Mouse (Mus musculus) central nervous system, embryonic 18 days (tissue): ENCODE results near the gene Fkbp6. TPM values are rescaled to one million over a fixed set of nuclear protein-coding genes. Genes with fewer than 3 reads are reported as not detected.

Experiments
- polyA plus RNA-seq: library from polyadenylated mRNA; depleted of rRNA; stranded (reverse); fragments of >200 nt; gene quantifications from 2 replicates; pipeline ENCODE4 v1.2.3, GENCODE M21; 2012; rRNA removed

Gene Fkbp6
- 0.13 and 0.23 TPM in 2 replicates for polyA plus RNA-seq

GRCm38 (mm10) chr5:135349862-135350261 lies at the start of gene Fkbp6:
Gene Fkbp6, minus strand, starts transcription at chr5:135350044.

GRCm38 (mm10) chr5:135394004-135394823 lies 44.4 kb upstream of the Fkbp6 start, which contains the start of gene Pom121:
Gene Pom121, minus strand, starts transcription at chr5:135394546.

GRCm38 (mm10) chr5:135369787-135370654 lies 20.2 kb upstream of the Fkbp6 start, which contains the start of gene Nsun5:
Gene Nsun5, plus strand, starts transcription at chr5:135369953.

GRCm38 (mm10) chr5:135352995-135353394 lies 3.2 kb upstream of the Fkbp6 start, which contains the start of gene Trim50:
Gene Trim50, plus strand, starts transcription at chr5:135353295.

GRCm38 (mm10) chr5:135251079-135251454 lies 98.8 kb downstream of the Fkbp6 start, which contains the start of gene Fzd9:
Gene Fzd9, minus strand, starts transcription at chr5:135251230.

Other genes with a start within 250 kb of the Fkbp6 start
- 9.0 and 9.2 TPM in 2 replicates for gene Tbl2, start 200.4 kb downstream of the Fkbp6 start, polyA plus RNA-seq
- 17.5 and 19.9 TPM in 2 replicates for gene Bcl7b, start 181.8 kb downstream of the Fkbp6 start, polyA plus RNA-seq
- gene Baz1b, start 162.8 kb downstream of the Fkbp6 start, polyA plus RNA-seq = 45.0 and 47.3 TPM in 2 replicates
- 10.7 and 11.8 TPM in 2 replicates for gene Fzd9, start 98.8 kb downstream of the Fkbp6 start, polyA plus RNA-seq
- not detected in 2 replicates for gene Trim50, start 3.3 kb upstream of the Fkbp6 start, polyA plus RNA-seq
- gene Nsun5, start 19.9 kb upstream of the Fkbp6 start, polyA plus RNA-seq = 51.4 and 52.8 TPM in 2 replicates
- gene Pom121, start 44.5 kb upstream of the Fkbp6 start, polyA plus RNA-seq = 13.5 and 18.0 TPM in 2 replicates
- gene Hip1, start 195.1 kb upstream of the Fkbp6 start, polyA plus RNA-seq = 47.1 and 49.1 TPM in 2 replicates
- not detected in 2 replicates for gene Ccl26, start 213.5 kb upstream of the Fkbp6 start, polyA plus RNA-seq
- gene Ccl24, start 223.0 kb upstream of the Fkbp6 start, polyA plus RNA-seq = 0.43 and 1.3 TPM in 2 replicates